Mouse (Mus musculus) cortical plate, adult 2 months (tissue): ENCODE measurements around the gene Serpina3n. TPM values are rescaled to one million over a fixed set of nuclear protein-coding genes. Genes with fewer than 3 reads are reported as not detected.

Source experiments
- H3K27ac ChIP-seq: fragments of 200-500 bp; 2 replicates; pipeline ENCODE4 v1.5.1; 2012; ENCODE audit warnings: low read length, control low read depth, inconsistent platforms; ENCODE audit not compliant: insufficient read depth
- H3K4me1 ChIP-seq: fragments of 200-500 bp; 2 replicates; pipeline ENCODE4 v1.6.1; 2011; ENCODE audit warnings: low read length; ENCODE audit not compliant: control insufficient read depth, insufficient read depth
- H3K4me3 ChIP-seq: fragments of 200-500 bp; 2 replicates; pipeline ENCODE4 v1.5.1; 2011; ENCODE audit warnings: mild to moderate bottlenecking, low read length, control low read depth; ENCODE audit not compliant: insufficient read depth
- CTCF ChIP-seq: fragments of 200-500 bp; IDR thresholded peaks from 2 replicates; pipeline ENCODE4 v1.5.1; 2011; ENCODE audit warnings: mild to moderate bottlenecking, control low read depth, low read length; ENCODE audit not compliant: insufficient read depth; ENCODE audit errors: extremely low read depth
- POLR2A ChIP-seq: fragments of 200-500 bp; IDR thresholded peaks from 2 replicates; pipeline ENCODE4 v1.6.1; 2011; ENCODE audit warnings: mild to moderate bottlenecking, low read length, control low read depth; ENCODE audit not compliant: insufficient read depth; ENCODE audit errors: extremely low read depth
- polyA plus RNA-seq: library from polyadenylated mRNA; depleted of rRNA; stranded (reverse); fragments of >200 nt; gene quantifications from 2 replicates; pipeline ENCODE4 v1.2.3, GENCODE M21; 2012

Serpina3n gene
- polyA plus RNA-seq, 1 experiment = 9.7 TPM

GRCm38 (mm10) chr12:104412507-104412906 lies 6.0 kb downstream of the Serpina3n start:
- H3K27ac ChIP-seq = no peak overlapping the region
- H3K4me1 ChIP-seq = peaks cover 4% of the 10 kb centered on the region; the same call in 1 of the 2 replicates
- no peak for TF ChIP-seq POLR2A
- no peak overlapping the region for H3K4me3 ChIP-seq

- TF ChIP-seq CTCF = no peak
- TF ChIP-seq POLR2A = no peak
- peaks cover 4% of the 10 kb centered on the region; the same call in 1 of the 2 replicates for H3K4me1 ChIP-seq
- no peak overlapping the region for H3K27ac ChIP-seq
- H3K4me3 ChIP-seq = no peak overlapping the region
Observed at GRCm38 (mm10) chr12:104414576-104414975, 8.0 kb downstream of the Serpina3n start.

GRCm38 (mm10) chr12:104415625-104416315 lies 9.2 kb downstream of the Serpina3n start:
- TF ChIP-seq POLR2A (no peak), CTCF (no peak)
- Histone ChIP-seq H3K4me3 (no peak overlapping the region), H3K27ac (no peak overlapping the region), H3K4me1 (peaks cover 4% of the 10 kb centered on the region; the same call in 1 of the 2 replicates)

- Histone ChIP-seq H3K4me3 (no peak overlapping the region), H3K4me1 (peaks cover 4% of the 10 kb centered on the region; the same call in 1 of the 2 replicates), H3K27ac (no peak overlapping the region)
- TF ChIP-seq POLR2A = no peak
- peak; percentile 86 for TF ChIP-seq CTCF
Observed at GRCm38 (mm10) chr12:104418340-104419135, 12.0 kb downstream of the Serpina3n start.

GRCm38 (mm10) chr12:104419136-104419462 lies 12.6 kb downstream of the Serpina3n start:
- Histone ChIP-seq H3K4me1 (peaks cover 4% of the 10 kb centered on the region; the same call in 1 of the 2 replicates), H3K27ac (no peak overlapping the region), H3K4me3 (no peak overlapping the region)
- TF ChIP-seq POLR2A = no peak
- TF ChIP-seq CTCF = peak; percentile 39

GRCm38 (mm10) chr12:104422615-104423392 lies 16.3 kb downstream of the Serpina3n start:
- no peak overlapping the region for H3K27ac ChIP-seq
- TF ChIP-seq CTCF = no peak
- no peak for TF ChIP-seq POLR2A
- no peak overlapping the region for H3K4me3 ChIP-seq
- peaks cover 2% of the 10 kb centered on the region; the same call in 1 of the 2 replicates for H3K4me1 ChIP-seq

- Histone ChIP-seq H3K27ac (no peak overlapping the region), H3K4me1 (peaks cover 2% of the 10 kb centered on the region; the same call in 1 of the 2 replicates), H3K4me3 (no peak overlapping the region)
- TF ChIP-seq POLR2A (no peak), CTCF (no peak)
Observed at GRCm38 (mm10) chr12:104425591-104425990, 19.1 kb downstream of the Serpina3n start.

- no peak overlapping the region for H3K4me3 ChIP-seq
- no peak for TF ChIP-seq POLR2A
- TF ChIP-seq CTCF = peak; percentile 59
Observed at GRCm38 (mm10) chr12:104426915-104427314, 20.4 kb downstream of the Serpina3n start.

GRCm38 (mm10) chr12:104431359-104431758 lies 24.8 kb downstream of the Serpina3n start:
- Histone ChIP-seq H3K4me1 (no peaks in the 10 kb centered on the region), H3K27ac (no peak overlapping the region), H3K4me3 (no peak overlapping the region)
- TF ChIP-seq POLR2A = no peak

More at GRCm38 (mm10) chr12:104426915-104427314, 20.4 kb downstream of the Serpina3n start:
- peaks cover 2% of the 10 kb centered on the region; the same call in 1 of the 2 replicates for H3K4me1 ChIP-seq
- H3K27ac ChIP-seq = no peak overlapping the region
